Mouse (Mus musculus) limb, embryonic 15.5 days (tissue): ENCODE data around the gene Brms1l. TPM values are rescaled to one million over a fixed set of nuclear protein-coding genes. Genes with fewer than 3 reads are reported as not detected.

Experiments used
- ATAC-seq: fragments of 200-750 bp; cut with Nextera tagmentation; 2 replicates; pipeline ENCODE4 v1.8.0; 2017; ENCODE audit warnings: low read depth, moderate TSS enrichment; ENCODE audit not compliant: insufficient number of reproducible peaks, low FRiP score, low TSS enrichment
- H3K27ac ChIP-seq: fragments of 300-500 bp; sonication (generic); 2 replicates; pipeline ENCODE4 v1.5.1; 2015; ENCODE audit warnings: moderate library complexity, mild to moderate bottlenecking, inconsistent platforms
- H3K27me3 ChIP-seq: fragments of 300-500 bp; sonication (generic); 2 replicates; pipeline ENCODE4 v1.6.1; 2015; ENCODE audit warnings: inconsistent platforms
- H3K36me3 ChIP-seq: fragments of 300-500 bp; sonication (generic); 2 replicates; pipeline ENCODE4 v1.6.1; 2015; ENCODE audit warnings: inconsistent platforms
- H3K4me1 ChIP-seq: fragments of 300-500 bp; sonication (generic); 2 replicates; pipeline ENCODE4 v1.6.1; 2015; ENCODE audit warnings: inconsistent platforms
- H3K4me2 ChIP-seq: fragments of 300-500 bp; sonication (generic); 2 replicates; pipeline ENCODE4 v1.6.1; 2015; ENCODE audit warnings: mild to moderate bottlenecking, inconsistent platforms
- H3K4me3 ChIP-seq: fragments of 300-500 bp; sonication (generic); 2 replicates; pipeline ENCODE4 v1.5.1; 2015; ENCODE audit warnings: mild to moderate bottlenecking, inconsistent platforms
- H3K9ac ChIP-seq: fragments of 300-500 bp; sonication (generic); 2 replicates; pipeline ENCODE4 v1.6.1; 2015; ENCODE audit warnings: inconsistent platforms
- H3K9me3 ChIP-seq: fragments of 300-500 bp; sonication (generic); 2 replicates; pipeline ENCODE4 v1.6.1; 2016; ENCODE audit warnings: inconsistent platforms
- WGBS: fragments of 180-500 bp; shearing (Covaris S2); methylation state at CpG from one replicate; pipeline ENCODE4 v1.1.7; 2015; 5-methylcytosine and 5-hydroxymethylcytosine counted together
- microRNA-seq: library from miRNA; unstranded; fragments of <30 nt; microRNA quantifications from one replicate; pipeline ENCODE4, GENCODE M21; 2016
- polyA plus RNA-seq: library from polyadenylated mRNA; unstranded; fragments of >200 nt; fragmentation: Nextera tagmentation; extraction: Ambion mirVana; gene quantifications from 2 replicates; pipeline ENCODE4 v1.2.1, GENCODE M21; 2015

Gene Brms1l
- polyA plus RNA-seq, 1 experiment from 2014 or later = 45.0 TPM

DNA sequence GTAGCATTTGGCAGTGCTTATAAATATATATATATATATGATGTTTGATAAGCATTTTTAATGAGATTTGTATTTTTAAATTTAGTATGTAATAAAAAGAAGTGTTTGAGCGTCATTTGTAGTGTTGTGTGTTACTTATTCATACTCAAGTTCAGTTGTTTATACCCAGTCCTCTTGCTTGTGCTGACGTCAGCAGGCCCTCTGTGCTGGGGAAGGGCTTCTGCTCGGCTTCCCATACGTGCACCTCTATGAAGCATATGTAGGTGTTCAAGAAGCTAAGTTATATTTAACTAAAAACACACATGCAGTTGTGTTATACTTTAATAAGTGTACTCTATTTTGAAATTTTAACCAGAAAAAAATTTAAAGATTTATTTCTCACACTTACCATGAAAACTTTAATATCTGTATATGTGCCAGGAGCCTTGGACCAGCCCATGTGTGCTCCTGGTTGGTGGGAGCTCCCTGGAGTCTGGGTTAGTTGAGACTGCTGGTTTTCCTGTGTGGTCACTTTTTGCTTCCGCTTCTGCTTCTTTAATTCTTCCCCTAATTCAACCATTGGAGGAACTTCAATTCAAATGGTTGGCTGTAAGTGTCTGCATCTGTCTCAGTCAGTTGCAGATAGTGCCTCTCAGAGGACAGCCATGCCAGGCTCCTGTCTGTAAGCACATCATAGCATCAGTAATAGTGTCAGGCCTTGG lies 33.6 kb downstream of the Brms1l start:
- Histone ChIP-seq H3K4me1 (no peaks in the 10 kb centered on the region), H3K27me3 (no peaks in the 10 kb centered on the region), H3K36me3 (peaks cover 56% of the 10 kb centered on the region), H3K4me2 (no peak overlapping the region), H3K9me3 (0 out of 2 replicates have a peak, but pooled peaks cover 5% of the 10 kb centered on the region), H3K9ac (no peak overlapping the region), H3K4me3 (no peak overlapping the region), H3K27ac (no peak overlapping the region)
- no peak for ATAC-seq
- WGBS = 86% methylated on average over 5 of the region's 5 CpGs

DNA sequence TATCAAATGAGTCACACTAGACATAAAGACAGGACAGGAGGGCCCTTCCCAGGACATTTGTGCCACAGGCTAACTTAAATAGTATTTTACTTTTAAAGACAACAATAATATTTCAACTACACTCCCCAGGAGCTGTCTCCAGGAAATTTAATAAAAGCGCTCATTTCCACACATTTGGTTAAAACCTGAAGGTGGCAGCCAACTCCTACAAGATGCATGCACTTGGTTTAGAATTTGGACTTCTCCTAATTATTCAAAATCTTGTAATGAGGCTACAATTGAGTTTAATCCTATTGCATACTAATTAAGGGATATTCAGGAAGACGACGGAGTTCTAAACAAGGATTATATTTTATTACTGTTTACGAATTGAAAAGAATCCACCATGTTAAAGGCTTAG lies 49.3 kb downstream of the Brms1l start:
- ATAC-seq = no peak
- 50% methylated on average over 4 of the region's 4 CpGs for WGBS
- Histone ChIP-seq H3K9me3 (no peaks in the 10 kb centered on the region), H3K27ac (no peak overlapping the region), H3K4me2 (no peak overlapping the region), H3K4me3 (no peak overlapping the region), H3K36me3 (no peaks in the 10 kb centered on the region), H3K27me3 (no peaks in the 10 kb centered on the region), H3K9ac (no peak overlapping the region), H3K4me1 (no peaks in the 10 kb centered on the region)

DNA sequence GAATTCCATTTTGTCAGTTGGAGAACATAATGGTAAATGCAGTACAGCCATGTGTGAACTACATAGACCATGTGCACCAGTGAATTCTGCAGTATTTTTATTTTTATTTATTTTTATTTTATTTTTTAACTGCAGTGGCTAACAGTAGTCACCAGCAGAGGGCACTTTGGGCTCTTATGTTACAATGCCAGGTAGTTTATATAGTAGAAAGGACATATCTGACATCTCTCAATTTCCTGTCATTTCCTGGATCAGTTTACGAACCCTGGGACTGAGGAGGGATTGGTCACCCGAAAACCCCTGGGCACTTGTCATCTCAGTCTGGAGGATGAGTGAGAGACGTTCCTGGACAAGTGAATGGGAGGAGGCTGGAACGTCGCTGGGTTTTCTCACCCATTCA lies 52.4 kb downstream of the Brms1l start:
- H3K27me3 ChIP-seq = no peaks in the 10 kb centered on the region
- no peak overlapping the region for H3K9ac ChIP-seq
- ATAC-seq = no peak
- no peaks in the 10 kb centered on the region for H3K9me3 ChIP-seq
- H3K36me3 ChIP-seq = no peaks in the 10 kb centered on the region
- H3K4me2 ChIP-seq = no peak overlapping the region
- H3K4me3 ChIP-seq = no peak overlapping the region
- H3K27ac ChIP-seq = no peak overlapping the region
- 21% methylated on average over 5 of the region's 5 CpGs for WGBS
- H3K4me1 ChIP-seq = no peaks in the 10 kb centered on the region

DNA sequence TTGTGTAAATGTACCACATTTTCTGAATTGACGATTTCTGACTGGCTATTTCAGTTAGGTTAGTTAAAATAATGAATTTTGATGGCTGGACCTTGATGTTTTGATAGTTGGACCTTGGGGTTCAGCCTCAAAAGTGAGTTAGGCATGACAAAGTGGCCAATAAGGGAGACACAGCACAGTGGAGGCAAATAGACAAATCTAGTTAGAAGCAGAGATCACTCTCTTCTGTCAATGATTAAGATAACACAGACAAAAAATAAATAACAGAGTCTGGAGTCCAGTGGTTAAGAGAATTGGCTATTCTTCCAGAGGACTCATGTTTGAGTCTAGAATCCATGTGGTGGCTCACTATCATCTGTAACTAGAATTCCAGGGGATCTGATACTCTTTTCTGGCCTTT lies 68.7 kb downstream of the Brms1l start:
- no peak overlapping the region for H3K4me3 ChIP-seq
- H3K9ac ChIP-seq = no peak overlapping the region
- H3K9me3 ChIP-seq = no peaks in the 10 kb centered on the region
- WGBS = 66% methylated on average over 1 of the region's 1 CpGs
- no peaks in the 10 kb centered on the region for H3K27me3 ChIP-seq
- no peaks in the 10 kb centered on the region for H3K36me3 ChIP-seq
- H3K27ac ChIP-seq = no peak overlapping the region
- no peak for ATAC-seq
- H3K4me1 ChIP-seq = no peaks in the 10 kb centered on the region
- no peak overlapping the region for H3K4me2 ChIP-seq

- H3K27me3 ChIP-seq = no peaks in the 10 kb centered on the region
- H3K4me3 ChIP-seq = no peak overlapping the region
- H3K27ac ChIP-seq = no peak overlapping the region
- 52% methylated on average over 3 of the region's 3 CpGs for WGBS
- no peaks in the 10 kb centered on the region for H3K36me3 ChIP-seq
- H3K9ac ChIP-seq = no peak overlapping the region
- ATAC-seq = no peak
- no peak overlapping the region for H3K4me2 ChIP-seq
- no peaks in the 10 kb centered on the region for H3K4me1 ChIP-seq
- no peaks in the 10 kb centered on the region for H3K9me3 ChIP-seq
Observed at GRCm38 (mm10) chr12:55912138-55912537, 76.0 kb downstream of the Brms1l start.

DNA sequence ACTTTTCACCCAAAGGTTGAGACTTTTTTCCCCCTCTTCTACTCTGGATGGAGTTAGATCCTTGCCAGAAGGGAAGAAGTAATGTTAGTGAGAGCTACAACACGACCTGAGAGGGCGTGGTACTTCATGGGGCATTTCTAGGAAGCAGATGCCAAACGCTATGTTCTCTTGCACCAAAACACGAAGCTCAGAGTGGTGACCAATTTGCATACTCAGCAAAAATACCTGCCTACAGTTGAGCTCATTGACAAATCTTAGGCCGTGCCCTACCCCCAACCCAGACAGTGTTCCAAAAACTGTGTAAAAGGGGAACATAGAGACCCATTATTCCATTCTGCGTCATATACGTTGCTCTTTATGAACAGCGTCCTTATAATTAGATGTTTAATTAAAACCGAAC lies 77.1 kb downstream of the Brms1l start:
- Histone ChIP-seq H3K4me1 (no peaks in the 10 kb centered on the region), H3K27ac (no peak overlapping the region), H3K9me3 (no peaks in the 10 kb centered on the region), H3K27me3 (no peaks in the 10 kb centered on the region), H3K36me3 (no peaks in the 10 kb centered on the region), H3K4me3 (no peak overlapping the region), H3K4me2 (no peak overlapping the region), H3K9ac (no peak overlapping the region)
- ATAC-seq = no peak
- WGBS = 52% methylated on average over 9 of the region's 9 CpGs

DNA sequence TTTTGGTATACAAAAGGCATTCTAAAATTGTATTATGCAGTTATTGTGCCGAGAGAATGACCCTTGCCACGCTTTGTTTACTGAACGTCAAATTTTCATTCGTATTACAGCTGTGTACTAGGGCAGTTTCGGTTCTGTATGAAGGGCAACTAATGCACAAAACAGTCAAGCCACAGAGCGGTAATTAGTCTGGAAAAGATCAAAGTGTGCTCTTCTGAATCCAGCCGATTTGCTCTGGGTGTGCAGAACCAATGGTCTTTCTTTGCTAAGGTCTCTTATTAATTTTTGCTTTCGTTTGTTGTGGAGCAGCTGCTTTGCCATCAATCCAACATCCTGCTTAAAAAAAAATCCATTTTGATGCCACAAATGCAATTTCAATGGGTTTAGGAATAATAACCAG lies 80.1 kb downstream of the Brms1l start:
- no peak overlapping the region for H3K27ac ChIP-seq
- no peak for ATAC-seq
- H3K9me3 ChIP-seq = no peaks in the 10 kb centered on the region
- H3K27me3 ChIP-seq = no peaks in the 10 kb centered on the region
- no peak overlapping the region for H3K4me2 ChIP-seq
- no peaks in the 10 kb centered on the region for H3K36me3 ChIP-seq
- H3K4me3 ChIP-seq = no peak overlapping the region
- WGBS = 50% methylated on average over 8 of the region's 8 CpGs
- H3K4me1 ChIP-seq = no peaks in the 10 kb centered on the region
- H3K9ac ChIP-seq = no peak overlapping the region

- Histone ChIP-seq H3K36me3 (no peaks in the 10 kb centered on the region), H3K9ac (no peak overlapping the region), H3K4me2 (no peak overlapping the region), H3K27me3 (no peaks in the 10 kb centered on the region), H3K9me3 (no peaks in the 10 kb centered on the region), H3K4me3 (no peak overlapping the region), H3K27ac (no peak overlapping the region), H3K4me1 (no peaks in the 10 kb centered on the region)
- 91% methylated on average over 19 of the region's 19 CpGs for WGBS
- no peak for ATAC-seq
Observed at GRCm38 (mm10) chr12:55917020-55917419, 80.9 kb downstream of the Brms1l start.

Small RNA genes lying within 50 kb of the gene (microRNA-seq; reads per million reads assigned to microRNA genes)
- 1.6 reads per million for gene Gm23394

Other genes with a start within 250 kb of the Brms1l start
- 0.09 TPM in 1 of 2 replicates, not detected in the other for gene Insm2, start 236.9 kb upstream of the Brms1l start, polyA plus RNA-seq
- 16.1 and 19.0 TPM in 2 replicates for gene Ralgapa1, start 15.2 kb upstream of the Brms1l start, polyA plus RNA-seq